Mouse (Mus musculus) induced T-regulatory cell, adult 2 months (primary cell): ENCODE measurements around the gene Kcnmb2.

Source experiments
- DNase-seq: peaks from one replicate; pipeline ENCODE4 v3.0.0-alpha.2; 2012; ENCODE audit warnings: low read depth

Kcnmb2 gene

GRCm38 (mm10) chr3:32012205-32012931 lies 110.1 kb downstream of the Kcnmb2 start:
- DNase-seq, result no peak

- DNase-seq, result no peak
These were observed 118.7 kb downstream of the Kcnmb2 start for GRCm38 (mm10) chr3:32020981-32021380.

DNA sequence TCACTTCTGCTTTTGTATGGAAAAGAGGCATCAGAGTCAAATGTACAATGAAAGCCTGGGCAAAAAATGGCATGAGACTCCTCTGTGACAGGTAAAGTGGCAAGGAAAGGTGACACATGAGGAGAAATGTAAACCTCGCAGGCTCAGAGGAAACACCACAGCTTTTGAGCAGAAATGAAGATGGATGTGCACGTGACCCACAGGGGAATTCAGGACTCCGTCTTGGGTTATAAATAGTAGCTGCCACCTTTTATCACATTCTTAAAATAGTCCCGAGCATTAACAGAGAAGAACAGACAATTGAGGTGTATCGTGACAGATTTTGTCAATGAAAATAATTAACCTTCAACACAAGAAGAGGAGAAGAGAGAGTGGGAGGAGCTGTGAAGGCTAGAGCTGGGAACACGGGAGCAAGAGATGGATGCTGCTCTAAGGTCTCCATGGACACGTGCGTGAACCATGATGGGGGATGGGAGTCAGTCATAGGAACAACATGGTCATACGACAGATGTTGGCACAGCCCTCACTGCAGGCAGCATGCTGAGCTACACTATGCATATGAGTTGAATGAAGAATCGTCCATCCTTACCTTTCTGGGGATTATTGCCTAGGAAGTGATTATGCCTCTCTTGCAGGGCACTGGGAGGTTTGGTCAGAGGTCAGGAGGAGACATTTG lies 127.2 kb downstream of the Kcnmb2 start:
- DNase-seq, result no peak

DNA sequence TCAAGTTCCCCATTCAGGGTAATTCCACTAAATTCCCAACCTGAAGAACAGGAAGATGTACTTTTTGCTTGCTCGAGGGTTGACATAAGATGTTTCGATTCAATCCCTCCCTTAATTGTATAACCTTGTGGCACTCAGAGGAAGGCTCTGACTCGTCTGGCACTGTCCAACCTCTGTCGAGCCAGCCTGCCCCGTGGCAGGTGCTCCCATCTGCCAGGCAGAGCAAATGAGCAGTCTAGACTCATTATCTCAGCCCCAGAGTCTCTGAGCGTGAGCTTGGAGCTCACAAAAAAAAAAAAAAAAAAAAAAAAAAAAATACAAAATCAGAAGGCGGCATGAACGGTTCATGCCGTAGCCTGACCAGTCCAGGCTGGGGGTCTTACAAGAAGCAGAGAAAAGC lies 130.1 kb downstream of the Kcnmb2 start:
- DNase-seq, result no peak

GRCm38 (mm10) chr3:32043814-32044213 lies 141.5 kb downstream of the Kcnmb2 start:
- DNase-seq, result no peak

- no peak for DNase-seq
These were observed 146.5 kb downstream of the Kcnmb2 start for GRCm38 (mm10) chr3:32048777-32049176.

GRCm38 (mm10) chr3:32052596-32052995 lies 150.3 kb downstream of the Kcnmb2 start:
- no peak for DNase-seq

DNA sequence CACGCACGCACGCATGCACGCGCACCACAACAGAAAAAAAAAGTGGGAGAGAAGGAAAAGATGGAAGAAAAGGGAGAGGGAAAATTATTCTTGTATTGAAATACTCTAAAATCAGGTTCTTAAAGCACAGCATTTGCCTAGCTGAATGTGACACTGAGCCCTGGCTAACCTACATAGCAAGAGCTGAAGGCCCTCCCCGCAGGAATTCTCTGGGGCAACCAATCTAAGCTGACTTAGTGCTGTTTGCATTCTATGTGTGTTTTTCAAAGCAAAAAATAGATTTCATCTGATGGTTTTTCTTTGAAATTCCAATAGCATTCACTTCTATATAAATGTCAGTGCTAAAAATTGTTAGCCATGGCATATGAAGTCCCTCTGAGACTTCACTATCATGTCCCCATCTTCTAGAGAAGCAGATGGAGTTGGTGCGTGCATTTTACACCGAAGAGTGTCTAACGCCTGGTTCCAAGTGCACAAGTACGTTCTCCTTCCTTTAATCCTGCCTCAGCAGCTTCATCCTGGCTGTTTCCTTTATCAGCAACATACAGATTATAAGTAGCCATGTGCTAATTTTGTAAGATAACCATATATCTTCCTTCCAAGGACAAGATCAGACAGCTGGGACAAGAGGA lies 151.4 kb downstream of the Kcnmb2 start:
- DNase-seq, result no peak

DNA sequence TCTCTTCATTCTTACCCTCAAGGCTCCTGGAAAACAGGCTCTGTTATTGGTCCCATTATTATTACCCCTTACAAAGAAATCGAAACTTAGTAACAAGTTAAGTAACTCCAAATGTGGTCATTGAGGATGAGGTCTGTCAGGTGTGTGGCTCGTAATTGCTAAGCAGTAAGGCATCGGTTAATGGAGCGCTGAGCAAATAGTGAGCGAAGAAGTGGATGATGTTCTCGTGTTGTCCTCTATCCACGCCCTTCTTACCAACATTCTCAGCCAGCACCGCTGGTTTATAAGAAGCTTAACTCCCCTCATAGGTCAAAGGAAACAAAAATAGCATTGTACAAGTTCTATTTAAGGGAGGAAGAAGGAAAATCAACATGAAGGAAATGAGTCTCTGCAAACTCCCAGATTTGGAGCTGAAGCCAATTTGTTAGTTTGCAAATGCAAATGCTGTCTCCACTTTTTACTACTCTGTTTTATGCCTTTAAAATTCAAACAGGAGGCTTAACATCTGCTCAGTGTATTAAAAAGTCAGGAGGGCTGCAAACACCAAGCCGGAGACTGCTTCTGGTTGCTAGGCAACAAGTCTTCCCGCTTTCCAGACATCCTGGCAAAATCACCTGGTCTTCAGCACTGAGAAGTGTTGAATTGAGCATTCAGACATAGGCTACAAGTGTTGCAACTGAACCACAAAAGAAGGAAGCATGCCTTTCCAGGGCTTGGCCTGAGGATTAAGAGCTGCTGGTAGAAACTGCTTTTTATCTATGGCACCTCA lies 157.8 kb downstream of the Kcnmb2 start:
- DNase-seq, result no peak

DNA sequence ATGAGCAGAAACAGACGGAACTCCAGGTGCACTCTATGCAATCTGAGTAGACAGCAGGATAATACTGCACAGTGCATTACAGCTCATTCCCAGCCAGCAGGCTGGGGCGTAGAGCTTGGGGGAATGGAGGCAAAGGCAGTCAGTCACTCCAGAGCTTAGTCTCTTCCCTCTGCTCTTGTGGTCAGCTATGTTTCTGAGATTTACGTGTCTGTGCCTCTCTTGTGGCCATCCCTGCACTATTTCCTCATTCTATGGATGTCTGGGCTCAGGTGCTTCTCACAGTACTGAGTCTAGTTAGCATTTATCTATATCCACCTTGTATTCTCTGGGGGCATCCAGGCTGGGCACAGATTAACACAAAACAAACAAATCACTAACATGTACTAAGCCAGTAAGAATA lies 160.4 kb downstream of the Kcnmb2 start:
- no peak for DNase-seq

GRCm38 (mm10) chr3:32063312-32063711 lies 161.0 kb downstream of the Kcnmb2 start:
- DNase-seq, result no peak

- no peak for DNase-seq
These were observed 165.0 kb downstream of the Kcnmb2 start for GRCm38 (mm10) chr3:32067004-32067935.

DNA sequence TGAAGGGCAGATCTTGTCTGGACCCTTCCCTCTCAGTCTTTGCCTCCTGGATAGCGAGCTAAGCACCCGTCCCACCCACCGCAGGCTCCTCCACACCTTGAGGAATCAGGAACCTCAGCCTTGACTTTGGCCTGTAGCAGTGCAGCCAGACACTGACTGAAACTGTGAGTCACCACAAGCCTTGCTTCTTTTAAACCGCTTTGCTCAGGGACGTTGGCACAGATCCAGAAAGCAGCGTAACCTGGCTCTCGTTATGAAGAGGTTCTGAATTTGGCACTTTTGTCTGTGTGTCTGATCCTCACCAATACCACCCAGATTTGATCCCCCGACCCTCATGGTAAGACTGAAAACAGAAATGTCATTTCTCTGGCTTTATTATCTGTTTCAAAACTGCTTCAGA lies 171.6 kb downstream of the Kcnmb2 start:
- DNase-seq, result no peak

GRCm38 (mm10) chr3:32088762-32089161 lies 186.5 kb downstream of the Kcnmb2 start:
- no peak for DNase-seq

GRCm38 (mm10) chr3:32101391-32101790 lies 199.1 kb downstream of the Kcnmb2 start:
- no peak for DNase-seq

GRCm38 (mm10) chr3:32119851-32120250 lies 217.5 kb downstream of the Kcnmb2 start:
- no peak for DNase-seq

DNA sequence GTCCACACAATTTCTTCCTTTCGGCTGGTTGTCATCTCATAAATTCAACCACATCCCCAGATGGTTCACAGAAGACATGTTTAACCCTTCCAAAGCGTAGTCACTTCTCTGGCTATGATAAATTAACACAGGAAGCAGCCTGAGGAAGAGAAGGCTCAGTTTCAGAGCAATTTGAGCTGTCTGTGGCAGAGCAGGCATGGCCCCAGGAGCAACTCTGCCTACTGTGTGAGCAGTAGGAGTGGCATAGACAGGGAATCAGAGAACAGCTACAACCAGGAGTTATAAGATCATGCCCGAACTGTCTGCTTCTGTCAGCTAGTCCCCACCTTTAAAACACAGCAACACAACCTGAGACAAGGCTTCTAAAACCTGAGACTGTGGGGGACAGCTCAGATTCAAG lies 219.4 kb downstream of the Kcnmb2 start:
- DNase-seq, result no peak

DNA sequence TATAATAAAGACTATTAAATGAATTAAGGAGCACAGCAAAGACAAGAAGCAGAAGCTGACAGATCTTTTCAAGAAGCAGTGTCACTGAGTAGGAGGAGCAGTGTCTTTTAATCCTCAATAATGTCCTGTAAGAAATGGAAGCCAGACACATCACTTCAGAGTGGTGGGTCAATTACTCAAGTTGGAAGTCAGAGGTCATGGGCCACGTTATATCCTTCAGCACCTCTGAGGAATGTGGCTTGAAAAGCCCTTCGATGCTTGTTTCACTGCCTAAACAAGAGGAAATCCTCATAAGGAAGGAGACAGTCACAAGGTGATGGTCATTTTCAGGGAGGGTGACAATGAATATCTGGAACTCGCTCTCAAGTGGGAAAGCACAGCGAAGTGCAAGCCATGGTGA lies 223.1 kb downstream of the Kcnmb2 start:
- no peak for DNase-seq

- DNase-seq, result no peak
These were observed 226.1 kb downstream of the Kcnmb2 start for GRCm38 (mm10) chr3:32128391-32128790.

DNA sequence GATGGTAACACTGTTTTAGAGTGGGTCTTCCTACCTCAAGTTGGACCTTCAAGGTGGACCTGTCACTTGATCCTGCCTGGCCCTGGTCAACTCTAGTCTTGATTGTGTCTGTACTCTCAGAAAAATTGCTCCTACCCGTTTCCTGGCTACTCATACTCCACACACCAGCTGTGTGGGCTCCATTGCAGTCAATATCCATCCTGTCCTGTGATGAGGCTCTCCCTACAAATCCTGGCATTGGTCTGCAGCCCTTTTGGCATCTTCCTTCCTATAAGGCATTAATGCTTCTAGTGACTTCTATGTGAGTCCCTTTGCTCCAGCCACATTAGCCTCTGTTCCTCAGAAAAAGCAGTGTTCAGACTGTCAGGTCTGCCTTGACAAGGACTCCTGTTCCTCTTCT lies 228.4 kb downstream of the Kcnmb2 start:
- no peak for DNase-seq

DNA sequence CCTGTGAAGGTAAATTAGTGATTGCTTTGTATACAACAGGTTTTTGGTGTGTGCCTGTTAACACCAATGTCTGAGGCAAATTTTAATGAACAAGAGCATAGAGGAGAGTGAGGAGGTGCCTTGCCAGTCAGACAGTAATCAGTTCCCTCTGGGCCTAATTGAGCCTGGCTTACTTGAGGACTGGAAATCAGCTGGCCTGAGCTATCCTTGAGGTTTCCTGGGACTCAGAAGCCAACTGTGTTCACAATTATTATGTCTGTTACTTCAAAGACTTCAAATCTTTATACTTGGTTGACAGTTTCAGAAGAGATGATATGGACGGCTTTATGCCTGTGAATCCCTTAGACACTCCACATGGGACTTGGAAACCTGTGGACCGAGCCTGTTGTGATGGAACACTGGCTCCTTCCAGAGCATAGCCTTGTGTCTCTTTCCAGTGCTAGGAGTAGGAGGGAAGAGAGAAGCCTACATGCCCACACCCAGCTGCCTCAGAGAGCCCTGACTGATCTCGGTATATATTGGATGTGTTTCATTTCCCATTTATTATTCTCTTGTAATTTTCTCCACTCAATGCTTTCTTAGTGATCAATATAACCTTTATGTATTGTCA lies 230.2 kb downstream of the Kcnmb2 start:
- no peak for DNase-seq
